Comparison of ENCODE assay signal across 8 mouse cellular contexts in the genomic region with DNA sequence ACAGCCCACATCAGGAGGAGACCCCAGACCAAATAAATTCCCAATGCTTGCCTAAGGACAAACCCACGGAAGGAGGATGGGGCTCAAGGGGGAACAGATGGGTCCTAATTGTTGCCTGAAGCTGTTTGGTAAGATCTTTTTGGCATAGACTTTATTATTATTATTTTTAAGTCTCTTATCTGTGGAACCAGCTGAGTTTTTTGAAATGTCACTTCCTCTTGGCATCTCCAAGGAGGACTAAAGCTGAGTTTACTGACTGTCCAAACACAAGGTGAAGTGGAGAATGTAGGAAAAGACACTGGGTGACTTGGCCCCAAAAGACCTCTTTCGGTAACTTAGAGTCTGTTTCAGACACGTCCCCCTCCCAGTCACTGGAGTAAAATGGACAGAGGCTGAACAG.
"Had no signal": no experiment of that assay in that cellular context is flagged by ENCODE, and none has a peak within 500 bp of the region (broad histone marks: within the 10 kb centered on the region; RNA-seq: fewer than 3 reads in every experiment).

No protein-coding gene starts in this region.

- H3K9me3 ChIP-seq: neural tube, embryonic 15.5 days had no signal

- DNase-seq: left cerebral cortex, postnatal 4 days; lung, embryonic 14.5 days; thymus, postnatal 4 days had no signal

- ATAC-seq: midbrain, embryonic 13.5 days had no signal

- H3K27me3 ChIP-seq: limb, embryonic 13.5 days; midbrain, embryonic 13.5 days; neural tube, embryonic 15.5 days had no signal

- H3K9ac ChIP-seq: limb, embryonic 13.5 days; liver, embryonic 14.5 days; lung, embryonic 14.5 days; midbrain, embryonic 13.5 days; neural tube, embryonic 15.5 days had no signal

- H3K4me2 ChIP-seq: limb, embryonic 13.5 days; lung, embryonic 14.5 days; midbrain, embryonic 13.5 days; neural tube, embryonic 15.5 days had no signal

- H3K27ac ChIP-seq: limb, embryonic 13.5 days; liver, embryonic 14.5 days; midbrain, embryonic 13.5 days; neural tube, embryonic 15.5 days; stomach, postnatal 0 days had no signal

- H3K4me3 ChIP-seq: limb, embryonic 13.5 days; midbrain, embryonic 13.5 days; neural tube, embryonic 15.5 days had no signal

- H3K36me3 ChIP-seq: midbrain, embryonic 13.5 days; neural tube, embryonic 15.5 days had no signal
